Mouse (Mus musculus): ENCODE results near the gene Cadps.
"Not testable (repeated sequence)": the region's sequence is repeated elsewhere in the genome, so short reads cannot be mapped to it uniquely, and the experiment has no call there.

Gene Cadps

DNA sequence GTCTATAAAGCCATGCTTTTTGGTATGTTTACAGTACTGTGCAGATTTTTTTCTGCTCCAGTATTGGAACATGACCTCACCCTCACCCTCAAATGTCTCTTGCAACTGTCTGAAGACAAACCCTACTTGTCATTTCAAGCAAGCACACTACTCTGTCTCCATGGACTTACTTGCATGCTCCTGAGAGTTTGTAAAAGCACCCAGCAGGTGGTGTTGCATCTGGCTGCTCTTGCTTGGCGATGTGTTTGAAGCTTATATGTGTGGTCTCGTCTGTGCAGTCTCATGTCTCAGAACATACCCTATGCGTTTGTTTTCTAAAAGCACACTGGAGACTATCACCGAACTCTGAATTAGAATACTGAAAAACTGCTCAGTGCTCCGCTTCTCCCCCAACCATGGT, 241.2 kb downstream of the Cadps start:
- peak; percentile 9 for DNase-seq

- DNase-seq = peak; percentile 12
These were observed 242.1 kb downstream of the Cadps start for GRCm38 (mm10) chr14:12580786-12581185.

DNA sequence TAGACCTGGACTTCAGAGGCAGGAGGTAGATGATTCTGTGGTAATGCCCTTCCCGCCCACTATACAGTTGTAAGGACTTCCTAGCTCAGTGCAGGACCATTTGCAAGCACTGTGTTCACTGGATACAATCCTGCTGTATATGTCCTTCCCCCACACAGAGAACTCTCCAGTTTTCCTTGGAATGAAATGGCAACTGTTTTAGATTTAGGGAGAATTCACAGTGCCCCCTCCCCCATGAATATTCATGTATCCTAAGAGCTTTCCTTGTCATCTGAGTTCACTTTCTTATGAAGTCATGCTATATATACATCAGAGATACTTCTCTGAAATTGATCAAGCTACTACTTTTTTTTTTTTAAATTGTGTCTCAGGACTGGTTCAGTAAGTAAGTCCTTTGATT, 244.7 kb downstream of the Cadps start:
- DNase-seq = no peak

GRCm38 (mm10) chr14:12577475-12578140, 245.3 kb downstream of the Cadps start:
- no peak for DNase-seq

GRCm38 (mm10) chr14:12575105-12575504, 247.8 kb downstream of the Cadps start:
- peak; percentile 82 for DNase-seq

GRCm38 (mm10) chr14:12574336-12574735, 248.5 kb downstream of the Cadps start:
- DNase-seq = no peak

DNA sequence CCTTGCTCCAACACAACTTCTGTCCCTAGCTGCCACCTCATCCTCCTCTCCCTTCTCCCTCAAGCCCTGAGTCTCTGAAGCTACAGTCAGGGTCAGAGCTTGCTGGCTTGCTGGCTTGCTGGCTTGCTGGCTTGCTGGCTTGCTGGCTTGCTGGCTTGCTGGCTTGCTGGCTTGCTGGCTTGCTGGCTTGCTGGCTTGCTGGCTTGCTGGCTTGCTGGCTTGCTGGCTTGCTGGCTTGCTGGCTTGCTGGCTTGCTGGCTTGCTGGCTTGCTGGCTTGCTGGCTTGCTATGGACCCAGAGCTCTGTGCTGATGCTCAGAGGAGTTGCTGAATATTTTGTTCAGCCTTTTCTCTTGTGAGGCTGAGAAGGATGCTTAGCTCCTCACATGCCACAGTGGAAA, 261.1 kb downstream of the Cadps start:
- DNase-seq = not testable (repeated sequence)

DNA sequence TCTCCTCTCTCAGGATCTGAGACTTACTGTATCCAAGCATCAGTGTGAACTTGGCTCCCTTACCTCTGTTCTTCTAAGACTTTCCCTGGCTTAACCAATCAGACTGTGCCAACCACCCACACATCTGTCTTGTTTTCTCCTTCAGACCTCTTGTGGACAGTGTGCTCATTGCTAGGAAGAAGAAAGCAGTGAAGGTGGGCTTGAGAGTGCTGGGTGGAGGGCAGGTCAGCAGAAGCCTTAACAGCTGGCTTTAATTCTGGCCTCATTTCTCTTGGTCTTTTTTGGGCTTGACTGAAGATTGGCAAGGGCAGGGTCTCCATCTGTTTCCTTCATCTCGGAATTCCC, 262.7 kb downstream of the Cadps start:
- DNase-seq = no peak

DNA sequence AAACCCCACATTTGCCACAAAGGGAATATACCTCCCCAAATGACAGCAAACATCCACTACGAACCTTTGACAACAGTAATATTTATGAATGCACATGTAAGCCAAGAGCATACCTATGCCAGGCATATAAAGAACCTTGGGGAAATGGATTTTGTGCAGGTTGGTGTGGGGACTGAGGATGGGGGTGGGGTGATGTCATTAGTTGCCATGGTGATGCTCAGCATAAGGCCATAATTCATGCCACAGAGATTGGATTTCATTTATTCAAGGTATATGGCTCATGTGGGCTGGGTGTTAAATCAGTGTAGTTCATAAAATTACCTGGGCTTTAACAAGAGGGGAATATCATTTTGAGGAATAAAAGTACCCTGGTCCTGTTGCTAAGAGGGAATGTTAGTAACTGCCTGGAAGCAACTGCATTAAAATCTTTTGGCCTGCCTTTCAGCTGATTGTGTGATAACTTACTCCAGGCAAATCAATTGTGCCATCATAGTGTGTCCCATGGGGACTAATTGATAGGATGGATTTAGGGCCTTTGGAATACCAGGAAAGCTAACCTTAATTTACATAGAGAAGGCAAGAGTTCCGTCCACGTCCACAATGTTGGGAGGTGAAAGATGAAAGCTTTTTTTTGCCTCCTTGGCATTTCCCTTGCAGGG, 263.2 kb downstream of the Cadps start:
- DNase-seq = no peak

- DNase-seq = no peak
These were observed 263.8 kb downstream of the Cadps start for GRCm38 (mm10) chr14:12558920-12559573.

DNA sequence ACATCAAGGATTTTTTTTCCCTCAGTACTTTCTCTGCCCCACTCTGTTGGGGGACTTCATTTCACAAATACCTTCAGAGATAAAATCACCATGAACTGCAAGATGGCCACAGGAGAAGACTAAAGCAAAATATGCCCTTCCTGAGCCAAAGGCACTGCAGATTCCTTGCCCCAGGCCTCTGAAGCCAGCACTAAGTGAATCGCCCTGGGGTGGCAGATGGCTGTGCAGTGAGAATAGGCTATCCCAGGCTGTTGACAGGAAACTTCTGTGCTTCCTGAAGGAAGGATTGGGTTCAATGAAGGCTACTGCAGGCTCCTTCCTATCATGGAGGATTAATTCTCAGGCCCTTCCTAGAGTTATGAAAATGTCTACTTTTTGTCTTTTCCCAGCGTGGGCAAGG, 268.4 kb downstream of the Cadps start:
- no peak for DNase-seq

GRCm38 (mm10) chr14:12551353-12551752, 271.5 kb downstream of the Cadps start:
- no peak for DNase-seq

DNA sequence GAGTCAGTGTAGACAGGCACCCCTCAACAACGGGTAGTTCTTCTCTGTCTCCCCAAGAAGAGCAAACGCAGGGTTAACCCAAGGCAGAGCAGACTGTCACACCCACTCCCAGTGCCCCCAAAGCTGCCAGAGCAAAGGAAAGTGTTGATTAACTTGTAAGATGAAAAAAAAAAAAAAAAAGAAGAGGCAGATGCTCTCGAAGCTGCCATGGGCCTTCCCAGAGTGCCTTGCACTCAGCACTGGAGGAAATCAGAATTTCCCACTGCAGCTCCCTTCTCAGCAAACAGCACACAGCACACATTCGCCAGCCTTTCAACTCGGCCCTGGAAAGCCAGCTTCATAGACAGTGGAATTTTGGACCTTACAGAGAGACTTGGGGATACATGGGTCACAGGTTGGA, 271.9 kb downstream of the Cadps start:
- DNase-seq = no peak

DNA sequence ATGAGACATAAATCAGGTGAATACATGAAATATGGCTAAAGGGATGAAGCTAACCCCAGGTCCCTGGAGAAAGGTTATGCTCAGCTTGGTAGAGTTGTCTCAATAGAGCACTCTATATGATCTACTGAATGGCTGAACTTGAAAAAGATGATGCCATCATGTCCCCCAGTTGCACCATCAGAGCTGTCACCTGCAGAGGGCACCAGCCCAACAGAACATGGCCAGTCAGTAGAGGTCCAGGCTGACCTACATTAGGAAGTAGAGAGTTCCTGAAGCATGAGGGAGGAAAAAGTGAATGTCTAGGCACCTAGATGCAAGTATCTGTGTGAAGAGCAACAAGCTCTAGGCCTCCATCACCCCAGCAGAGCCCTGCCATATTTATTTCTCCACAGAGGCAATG, 273.6 kb downstream of the Cadps start:
- peak; percentile 15 for DNase-seq

- DNase-seq = no peak
These were observed 275.4 kb downstream of the Cadps start for GRCm38 (mm10) chr14:12547496-12547895.

DNA sequence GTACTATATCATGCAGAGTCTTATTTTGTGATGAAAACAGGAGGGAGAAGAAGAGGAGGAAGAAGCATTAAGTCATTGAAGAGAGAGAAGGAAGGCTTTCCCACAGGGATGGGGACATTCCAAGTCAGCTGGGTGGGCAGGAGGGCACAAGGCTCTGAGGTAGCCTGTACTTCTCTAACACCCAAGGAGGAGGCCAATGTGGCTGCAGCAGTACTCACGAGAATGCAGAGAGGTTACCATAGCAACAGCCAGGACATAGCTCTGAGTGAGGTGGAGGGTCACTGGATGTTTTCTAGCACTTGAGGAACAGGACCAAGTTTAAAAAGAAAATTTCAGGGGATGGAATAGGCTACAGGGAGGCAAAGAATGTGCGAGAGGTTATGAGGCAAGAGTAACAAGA, 281.1 kb downstream of the Cadps start:
- peak; percentile 16 for DNase-seq

- DNase-seq = no peak
These were observed 283.8 kb downstream of the Cadps start for GRCm38 (mm10) chr14:12539071-12539470.

DNA sequence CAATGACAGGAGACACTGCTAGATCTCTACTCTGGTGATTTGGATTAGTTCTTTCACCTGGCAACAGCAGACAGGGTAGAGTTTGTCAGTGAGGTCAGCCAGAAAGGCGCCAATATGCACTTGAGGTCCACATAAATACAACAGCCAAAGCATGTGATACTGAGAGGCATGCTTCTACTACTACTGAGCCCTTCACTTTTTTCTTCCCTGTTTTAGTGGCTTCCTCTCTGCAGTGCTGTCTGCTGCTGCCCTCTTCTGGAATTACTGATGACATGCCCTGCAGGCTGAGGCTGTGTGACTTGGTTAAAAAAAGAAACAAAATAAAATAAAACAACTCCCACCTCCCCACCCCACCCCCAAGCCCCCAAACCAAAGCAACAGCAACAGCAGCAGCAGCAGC, 291.8 kb downstream of the Cadps start:
- DNase-seq = peak; percentile 76

DNA sequence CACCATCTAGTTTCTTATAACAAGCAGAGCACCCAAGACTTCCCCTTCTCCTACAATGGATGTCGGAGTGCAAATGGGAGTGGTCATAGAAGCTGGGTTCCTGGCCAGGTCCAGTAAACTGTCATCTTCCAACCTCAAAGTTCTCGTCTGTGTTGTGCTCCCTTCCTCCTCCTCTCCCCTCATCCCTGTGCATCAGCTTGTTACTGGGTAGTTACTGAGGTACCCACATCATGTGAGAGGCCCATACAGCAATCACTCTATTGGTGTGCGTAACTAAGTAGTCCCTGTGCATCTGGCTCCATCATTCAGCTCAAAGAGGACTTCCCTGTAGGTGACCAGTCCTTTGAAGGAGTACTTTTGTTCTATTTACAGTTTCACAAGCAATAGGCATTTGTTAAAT, 292.3 kb downstream of the Cadps start:
- no peak for DNase-seq

- DNase-seq = peak; percentile 88
These were observed 292.8 kb downstream of the Cadps start for GRCm38 (mm10) chr14:12529961-12530542.

DNA sequence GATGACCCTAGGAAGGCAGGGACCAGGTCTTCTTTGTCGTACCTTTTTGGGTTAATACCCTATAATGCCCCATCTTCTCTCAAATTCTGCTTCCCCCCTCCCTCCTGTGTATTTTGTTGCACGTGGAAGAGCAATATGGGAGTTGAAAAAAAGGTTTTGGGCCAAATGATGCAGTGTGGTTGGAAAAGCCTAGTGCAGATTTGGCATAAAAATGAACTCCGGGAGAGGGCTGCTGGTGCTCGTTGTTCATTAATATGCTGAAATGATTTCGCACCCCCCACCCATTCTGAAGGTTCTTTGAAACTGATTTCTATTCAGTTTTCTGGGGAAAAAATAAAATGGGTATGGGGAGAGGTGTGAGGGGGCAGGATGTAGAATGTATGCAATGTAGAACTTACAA, 295.6 kb downstream of the Cadps start:
- DNase-seq = no peak

DNA sequence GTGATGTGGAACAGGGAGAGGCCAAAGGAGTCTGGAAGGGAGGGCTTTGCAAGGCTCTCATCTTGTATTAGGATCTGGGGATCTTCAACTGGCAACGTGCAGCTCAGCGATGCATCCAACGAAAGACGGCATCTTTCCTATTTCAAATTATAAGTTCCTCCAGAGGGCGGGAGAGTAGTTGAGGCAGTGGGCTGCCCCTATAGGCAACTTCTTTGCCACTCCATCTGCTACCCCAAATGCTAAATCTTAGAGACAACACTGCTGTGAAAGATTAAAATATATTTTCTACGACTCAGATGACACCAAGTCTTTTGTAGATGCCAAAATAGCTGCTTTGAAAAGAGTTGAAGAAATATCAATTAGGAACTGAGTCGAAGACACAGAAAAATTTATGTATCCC, 315.9 kb downstream of the Cadps start:
- DNase-seq = no peak

DNA sequence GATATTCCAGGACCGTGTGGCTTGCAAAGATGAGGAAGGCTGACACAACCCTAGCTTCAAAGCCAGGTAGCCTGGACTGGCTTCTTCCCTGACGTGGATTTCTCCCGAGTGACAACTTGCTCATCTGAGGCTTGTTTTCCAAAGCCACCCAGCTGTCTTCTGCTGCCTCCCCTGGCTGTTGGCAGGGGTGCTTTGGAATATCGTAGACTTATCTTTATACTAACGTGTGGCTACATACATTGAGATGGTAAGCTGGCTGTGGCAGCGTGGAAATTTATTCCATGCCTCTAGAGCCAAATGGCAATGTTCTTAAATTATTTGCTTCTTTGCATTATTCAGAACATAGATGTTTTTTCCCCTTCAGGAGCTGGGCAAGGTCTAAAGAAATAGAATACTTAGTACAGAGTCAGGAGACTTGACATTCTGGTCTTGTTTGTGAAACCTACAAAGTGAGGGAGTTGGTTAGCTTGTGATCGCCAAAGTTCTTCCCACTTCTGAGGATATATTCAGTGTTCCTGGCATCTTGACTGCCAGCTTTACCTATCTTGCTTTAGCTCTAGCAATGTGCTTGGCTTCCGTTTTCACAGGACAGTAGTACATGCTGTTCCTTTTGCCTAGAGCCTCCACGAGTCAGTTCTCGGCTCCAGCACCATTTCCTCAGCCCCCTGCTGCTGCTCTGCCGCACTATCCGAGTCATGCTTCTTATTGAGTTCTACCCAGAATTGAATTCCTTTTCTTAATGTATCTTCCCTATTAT, 318.5 kb downstream of the Cadps start:
- no peak for DNase-seq
